Mouse (Mus musculus) lung, adult 2 months (tissue): Measurements from ENCODE around the gene Wdfy4.

Experiments used
- CTCF ChIP-seq: fragments of 200-500 bp; IDR thresholded peaks from 2 replicates; pipeline ENCODE4 v1.5.1; 2011; ENCODE audit warnings: mild to moderate bottlenecking, low read length, control low read depth; ENCODE audit not compliant: insufficient read depth
- POLR2A ChIP-seq: fragments of 200-500 bp; IDR thresholded peaks from 2 replicates; pipeline ENCODE4 v1.6.1; 2011; ENCODE audit warnings: low read depth, mild to moderate bottlenecking, control low read depth, low read length, borderline replicate concordance; ENCODE audit errors: extremely low read depth

- TF ChIP-seq CTCF, result no peak
- no peak for TF ChIP-seq POLR2A
Measured at GRCm38 (mm10) chr14:33168750-33169149, 16.6 kb downstream of the Wdfy4 start.
